Mouse (Mus musculus) heart, postnatal 36 days (tissue): ENCODE data around the gene Lipa. TPM values are rescaled to one million over a fixed set of nuclear protein-coding genes. Genes with fewer than 3 reads are reported as not detected.

Experiments used
- DNase-seq, 2 experiments: peaks; one replicate each; pipeline ENCODE4 v3.0.0; 2021 to 2022
- intact Hi-C: fragments of 180-260 bp; cut with DNase I; formaldehyde crosslinking; loops from one replicate; pipeline ENCODE4 v1.15.1; 2025
- total RNA-seq, 2 experiments: library from RNA; stranded (reverse); gene quantifications; 2 replicates each; pipeline ENCODE4 v1.2.3; 2021

Gene Lipa
- total RNA-seq, result 10 to 100 TPM; 28.0 to 28.4 TPM

- intact Hi-C loops, result loop anchor here (2.0 kb wide), 1 partner anchor 26 kb away; no protein-coding TSS in a partner anchor
These were observed at the start of gene Lipa for GRCm38 (mm10) chr19:34526941-34527682. Lipa (minus strand) TSS chr19:34527474.

GRCm38 (mm10) chr19:34573650-34574049, 46.4 kb upstream of the Lipa start:
- intact Hi-C loops, result no loop called here
- DNase-seq, result no peak

More at GRCm38 (mm10) chr19:34526941-34527682, at the start of gene Lipa:
- DNase-seq, result peak; percentile 94 to 96

GRCm38 (mm10) chr19:34571080-34571479, 43.8 kb upstream of the Lipa start:
- no peak for DNase-seq
- intact Hi-C loops, result no loop called here

- no peak for DNase-seq
- intact Hi-C loops, result no loop called here
These were observed 42.7 kb upstream of the Lipa start for GRCm38 (mm10) chr19:34569896-34570476.

- DNase-seq, result no peak
- intact Hi-C loops, result no loop called here
These were observed 42.0 kb upstream of the Lipa start for GRCm38 (mm10) chr19:34568988-34569895.

- no peak for DNase-seq
- intact Hi-C loops, result no loop called here
These were observed 39.0 kb upstream of the Lipa start for GRCm38 (mm10) chr19:34566178-34566784.

GRCm38 (mm10) chr19:34562556-34562955, 35.3 kb upstream of the Lipa start:
- no peak for DNase-seq
- intact Hi-C loops, result no loop called here

- intact Hi-C loops, result no loop called here
- DNase-seq, result peak; percentile 39
These were observed 29.3 kb upstream of the Lipa start for GRCm38 (mm10) chr19:34556621-34557020.

- intact Hi-C loops, result no loop called here
- DNase-seq, result no peak
These were observed 26.8 kb upstream of the Lipa start for GRCm38 (mm10) chr19:34554061-34554460.

GRCm38 (mm10) chr19:34553522-34553921, 26.2 kb upstream of the Lipa start:
- DNase-seq, result no peak
- intact Hi-C loops, result no loop called here

- peak in 1 of 2 experiments; percentile 25 for DNase-seq
- intact Hi-C loops, result no loop called here
These were observed 25.7 kb upstream of the Lipa start for GRCm38 (mm10) chr19:34553021-34553420.

GRCm38 (mm10) chr19:34551981-34552380, 24.7 kb upstream of the Lipa start:
- peak; percentile 19 to 32 for DNase-seq

GRCm38 (mm10) chr19:34550534-34551223, 23.4 kb upstream of the Lipa start, which contains the start of gene Ifit2:
Ifit2 (plus strand) TSS chr19:34550694.
- intact Hi-C loops, result loop anchor here (2.0 kb wide), 1 partner anchor 50 kb away; no protein-coding TSS in a partner anchor
- peak; percentile 68 to 70 for DNase-seq

More at GRCm38 (mm10) chr19:34551981-34552380, 24.7 kb upstream of the Lipa start:
- intact Hi-C loops, result loop anchor here (2.0 kb wide), 1 partner anchor 51 kb away; no protein-coding TSS in a partner anchor

GRCm38 (mm10) chr19:34550205-34550533, 22.9 kb upstream of the Lipa start:
- no peak for DNase-seq
- intact Hi-C loops, result loop anchor here (2.0 kb wide), 1 partner anchor 49 kb away; no protein-coding TSS in a partner anchor

- peak; percentile 87 to 94 for DNase-seq
- intact Hi-C loops, result loop anchor here (1.0 to 2.0 kb wide), 4 partner anchors 57 to 307 kb away; no protein-coding TSS in a partner anchor
These were observed 20.7 kb upstream of the Lipa start for GRCm38 (mm10) chr19:34547976-34548375.

- DNase-seq, result no peak
- intact Hi-C loops, result no loop called here
These were observed 18.9 kb upstream of the Lipa start for GRCm38 (mm10) chr19:34546211-34546610.

- no peak for DNase-seq
- intact Hi-C loops, result no loop called here
These were observed 12.1 kb upstream of the Lipa start for GRCm38 (mm10) chr19:34539422-34539821.

- intact Hi-C loops, result no loop called here
- no peak for DNase-seq
These were observed 4.9 kb upstream of the Lipa start for GRCm38 (mm10) chr19:34532061-34532751.

GRCm38 (mm10) chr19:34526321-34526923, 852 bp downstream of the Lipa start:
- intact Hi-C loops, result loop anchor here (2.0 kb wide), 1 partner anchor 26 kb away; no protein-coding TSS in a partner anchor
- peak in 1 of 2 experiments; percentile 40 for DNase-seq
